Mouse (Mus musculus) adrenal gland, adult 2 months (tissue): ENCODE measurements around the gene Sergef. TPM values are rescaled to one million over a fixed set of nuclear protein-coding genes. Genes with fewer than 3 reads are reported as not detected.

Source experiments
- DNase-seq: peaks from one replicate; pipeline ENCODE4 v3.0.0; 2021
- polyA plus RNA-seq: library from polyadenylated mRNA; depleted of rRNA; stranded (reverse); fragments of >200 nt; gene quantifications from 2 replicates; pipeline ENCODE4 v1.2.3, GENCODE M21; 2012
- total RNA-seq, 2 experiments: library from RNA; stranded (reverse); gene quantifications; 2 replicates each; pipeline ENCODE4 v1.2.3; 2021

The Sergef gene
- total and polyA plus RNA-seq, 3 experiments, result 17.4 to 28.4 (median 18.4) TPM

- no peak for DNase-seq
Observed at GRCm38 (mm10) chr7:46616429-46617005, 23.1 kb downstream of the Sergef start.

GRCm38 (mm10) chr7:46615256-46615977 lies 24.2 kb downstream of the Sergef start:
- DNase-seq, result peak; percentile 88

GRCm38 (mm10) chr7:46614263-46614662 lies 25.3 kb downstream of the Sergef start:
- peak; percentile 68 for DNase-seq

GRCm38 (mm10) chr7:46613091-46613490 lies 26.5 kb downstream of the Sergef start:
- DNase-seq, result peak; percentile 62

- DNase-seq, result peak; percentile 61
Observed at GRCm38 (mm10) chr7:46612421-46612937, 27.1 kb downstream of the Sergef start.

GRCm38 (mm10) chr7:46611970-46612369 lies 27.6 kb downstream of the Sergef start:
- DNase-seq, result peak; percentile 84

GRCm38 (mm10) chr7:46609317-46609716 lies 30.3 kb downstream of the Sergef start:
- DNase-seq, result no peak

- peak; percentile 49 for DNase-seq
Observed at GRCm38 (mm10) chr7:46607428-46608055, 32.1 kb downstream of the Sergef start.

- DNase-seq, result no peak
Observed at GRCm38 (mm10) chr7:46607031-46607426, 32.6 kb downstream of the Sergef start.

GRCm38 (mm10) chr7:46606391-46607030 lies 33.1 kb downstream of the Sergef start:
- DNase-seq, result peak; percentile 77

- no peak for DNase-seq
Observed at GRCm38 (mm10) chr7:46603051-46603450, 36.6 kb downstream of the Sergef start.

- no peak for DNase-seq
Observed at GRCm38 (mm10) chr7:46602079-46602478, 37.5 kb downstream of the Sergef start.

- no peak for DNase-seq
Observed at GRCm38 (mm10) chr7:46601097-46601496, 38.5 kb downstream of the Sergef start.

- DNase-seq, result no peak
Observed at GRCm38 (mm10) chr7:46597006-46597405, 42.6 kb downstream of the Sergef start.

- no peak for DNase-seq
Observed at GRCm38 (mm10) chr7:46591546-46591945, 48.1 kb downstream of the Sergef start.

- DNase-seq, result no peak
Observed at GRCm38 (mm10) chr7:46589181-46589580, 50.4 kb downstream of the Sergef start.

GRCm38 (mm10) chr7:46588005-46588404 lies 51.6 kb downstream of the Sergef start:
- no peak for DNase-seq

- no peak for DNase-seq
Observed at GRCm38 (mm10) chr7:46587466-46587865, 52.1 kb downstream of the Sergef start.

GRCm38 (mm10) chr7:46586621-46587216 lies 52.9 kb downstream of the Sergef start:
- DNase-seq, result no peak

- DNase-seq, result no peak
Observed at GRCm38 (mm10) chr7:46582750-46583149, 56.9 kb downstream of the Sergef start.

- no peak for DNase-seq
Observed at GRCm38 (mm10) chr7:46581358-46581930, 58.2 kb downstream of the Sergef start.

GRCm38 (mm10) chr7:46578091-46578490 lies 61.5 kb downstream of the Sergef start:
- DNase-seq, result no peak
